Mouse (Mus musculus): ENCODE data around the gene Gm14226. TPM values are rescaled to one million over a fixed set of nuclear protein-coding genes. Genes with fewer than 3 reads are reported as not detected.
A peak's percentile ranks its signal among the peaks of the same experiment; 100 is the strongest.
"Not testable (repeated sequence)": the region's sequence is repeated elsewhere in the genome, so short reads cannot be mapped to it uniquely, and the experiment has no call there.

The Gm14226 gene
- not detected in 2 replicates for polyA plus RNA-seq (2014; fragmentation: Nextera tagmentation; extraction: Ambion mirVana)

DNA sequence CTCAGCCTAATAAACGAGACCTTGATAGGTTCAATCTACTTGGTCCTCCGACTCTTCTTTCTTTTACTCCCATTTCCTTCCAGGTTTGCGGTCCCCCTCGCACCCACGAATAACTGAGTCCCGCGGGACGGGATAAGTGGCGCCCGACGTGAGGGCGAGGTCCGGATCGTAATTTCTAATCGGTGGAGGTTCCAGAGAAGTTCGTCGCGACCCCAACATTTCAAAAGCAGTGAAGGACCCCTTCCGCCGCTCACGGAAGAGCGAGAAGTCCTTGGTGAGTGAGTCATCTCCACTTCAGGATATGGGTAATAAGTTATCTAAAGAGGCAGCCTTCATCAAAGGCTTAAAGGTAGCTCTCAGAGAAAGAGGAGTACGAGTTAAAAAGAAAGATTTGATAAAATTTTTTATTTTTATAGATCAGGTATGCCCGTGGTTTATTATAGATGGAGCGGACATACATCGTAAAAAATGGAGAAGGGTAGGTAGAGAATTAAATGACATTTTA, at the start of gene Gm14226:
TSS of gene Gm14226 (plus strand) at position 16 of the 505 bp plus-strand sequence.
- H3K9ac ChIP-seq (ENCODE audit: low read length), result peak within 1 kb of the TSS; percentile 66
- H3K4me3 ChIP-seq (ENCODE audit: low read depth, low read length), result peak within 1 kb of the TSS; percentile 30
- H3K4me1 ChIP-seq (ENCODE audit: control insufficient read depth, insufficient read depth, low read length); H3K27me3 ChIP-seq (replicated peaks; ENCODE audit: control insufficient read depth, insufficient read depth, low read length); H3K36me3 ChIP-seq (ENCODE audit: control insufficient read depth, insufficient read depth, low read length); H3K9me3 ChIP-seq (replicated peaks; ENCODE audit: control insufficient read depth, low read length); ATAC-seq: not testable (repeated sequence)
- DNase-seq (ENCODE audit: low spot score), result peak; percentile 1
- 2% methylated on average over 23 of the region's 26 CpGs for WGBS
- H3K27ac ChIP-seq (ENCODE audit: low read depth, low read length), result peak within 1 kb of the TSS; percentile 84
- H3K4me2 ChIP-seq (ENCODE audit: low read length), result peak within 1 kb of the TSS; percentile 62

GRCm38 (mm10) chr2:154969740-154970397, 48.2 kb upstream of the Gm14226 start:
- H3K9me3 ChIP-seq (replicated peaks; ENCODE audit: control insufficient read depth, low read length); H3K36me3 ChIP-seq (ENCODE audit: control insufficient read depth, insufficient read depth, low read length); DNase-seq (ENCODE audit: low spot score); H3K4me1 ChIP-seq (ENCODE audit: control insufficient read depth, insufficient read depth, low read length); H3K4me2 ChIP-seq (ENCODE audit: low read length); H3K27me3 ChIP-seq (replicated peaks; ENCODE audit: control insufficient read depth, insufficient read depth, low read length); ATAC-seq; H3K9ac ChIP-seq (ENCODE audit: low read length); H3K27ac ChIP-seq (ENCODE audit: low read depth, low read length); H3K4me3 ChIP-seq (ENCODE audit: low read depth, low read length): not testable (repeated sequence)
- 81% methylated on average over 14 of the region's 14 CpGs for WGBS

DNA sequence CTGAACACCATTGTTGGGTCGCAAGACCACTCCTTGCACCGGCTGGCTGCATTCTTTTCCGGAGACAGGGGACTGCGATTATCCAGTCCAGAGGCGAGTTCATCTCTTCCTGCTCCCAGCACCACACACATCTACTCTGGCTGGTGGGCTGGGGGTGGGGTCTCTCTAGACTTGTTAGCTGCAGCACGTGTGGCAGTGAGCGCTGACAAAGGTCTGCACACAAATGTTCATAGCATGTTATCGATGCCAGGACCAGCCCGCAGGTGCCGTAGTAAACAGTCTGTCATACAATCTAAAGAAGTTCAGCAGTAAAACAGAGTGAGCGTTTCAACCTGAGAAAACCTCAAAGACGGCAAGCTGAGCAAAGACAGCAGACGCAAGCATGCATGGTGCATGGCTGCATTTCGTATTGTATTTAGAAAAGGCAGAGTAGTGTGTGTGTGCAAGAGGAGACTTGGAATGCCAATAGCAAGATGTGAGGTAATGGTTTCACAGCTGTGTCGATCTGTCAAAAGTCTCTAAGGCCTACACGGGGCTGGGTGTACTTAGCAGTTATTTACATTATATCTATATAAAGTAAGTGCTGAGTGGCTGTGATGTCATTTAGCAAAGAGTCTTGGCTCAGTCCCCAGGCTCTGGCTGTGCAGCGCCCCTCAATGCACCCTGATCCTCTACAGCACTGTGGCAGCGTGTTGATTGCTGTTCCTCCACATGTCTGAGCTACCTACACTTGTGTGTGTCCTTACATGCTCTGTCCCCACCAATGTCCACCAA, 46.0 kb upstream of the Gm14226 start:
- H3K9me3 ChIP-seq (replicated peaks; ENCODE audit: control insufficient read depth, low read length), result no peaks in the 10 kb centered on the region
- DNase-seq (ENCODE audit: low spot score) (peak; percentile 28), ATAC-seq (no peak)
- 0 out of 2 replicates have a peak, but pooled peaks cover 2% of the 10 kb centered on the region for H3K4me1 ChIP-seq (ENCODE audit: control insufficient read depth, insufficient read depth, low read length)
- no peak overlapping the region for H3K27ac ChIP-seq (ENCODE audit: low read depth, low read length)
- no peak overlapping the region for H3K4me3 ChIP-seq (ENCODE audit: low read depth, low read length)
- H3K27me3 ChIP-seq (replicated peaks; ENCODE audit: control insufficient read depth, insufficient read depth, low read length), result no peaks in the 10 kb centered on the region
- no peaks in the 10 kb centered on the region for H3K36me3 ChIP-seq (ENCODE audit: control insufficient read depth, insufficient read depth, low read length)
- no peak overlapping the region for H3K4me2 ChIP-seq (ENCODE audit: low read length)
- no peak overlapping the region for H3K9ac ChIP-seq (ENCODE audit: low read length)
- 55% methylated on average over 18 of the region's 18 CpGs for WGBS

GRCm38 (mm10) chr2:154972981-154973380, 45.1 kb upstream of the Gm14226 start:
- 86% methylated on average over 5 of the region's 5 CpGs for WGBS

DNA sequence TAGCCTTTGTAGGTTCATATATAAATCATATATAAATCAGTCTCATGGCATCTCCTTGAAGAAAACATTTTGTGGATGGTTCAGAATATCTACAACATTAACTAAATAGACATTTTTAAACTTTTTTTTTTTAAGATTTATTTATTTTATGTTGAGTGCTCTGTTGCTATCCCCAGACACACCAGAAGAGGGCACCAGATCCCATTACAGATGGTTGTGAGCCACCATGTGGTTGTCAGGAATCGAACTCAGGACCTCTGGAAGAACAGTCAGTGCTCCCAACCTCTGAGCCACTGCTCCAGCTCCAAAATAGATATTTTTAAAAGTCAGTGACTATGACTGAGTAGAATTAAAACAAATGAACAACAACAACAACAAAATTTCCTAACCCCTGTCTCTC, 31.5 kb upstream of the Gm14226 start:
- DNase-seq (ENCODE audit: low spot score) (no peak), ATAC-seq (no peak)
- WGBS, result 76% methylated on average over 1 of the region's 1 CpGs
- no peaks in the 10 kb centered on the region for H3K36me3 ChIP-seq (ENCODE audit: control insufficient read depth, insufficient read depth, low read length)
- H3K4me3 ChIP-seq (ENCODE audit: low read depth, low read length), result no peak overlapping the region
- no peak overlapping the region for H3K9ac ChIP-seq (ENCODE audit: low read length)
- H3K4me1 ChIP-seq (ENCODE audit: control insufficient read depth, insufficient read depth, low read length), result no peaks in the 10 kb centered on the region
- no peak overlapping the region for H3K4me2 ChIP-seq (ENCODE audit: low read length)
- no peak overlapping the region for H3K27ac ChIP-seq (ENCODE audit: low read depth, low read length)
- H3K9me3 ChIP-seq (replicated peaks; ENCODE audit: control insufficient read depth, low read length), result no peaks in the 10 kb centered on the region
- no peaks in the 10 kb centered on the region for H3K27me3 ChIP-seq (replicated peaks; ENCODE audit: control insufficient read depth, insufficient read depth, low read length)

More at GRCm38 (mm10) chr2:154972981-154973380, 45.1 kb upstream of the Gm14226 start:
- Histone ChIP-seq H3K9me3 (replicated peaks; ENCODE audit: control insufficient read depth, low read length) (no peaks in the 10 kb centered on the region), H3K4me3 (ENCODE audit: low read depth, low read length) (no peak overlapping the region), H3K4me1 (ENCODE audit: control insufficient read depth, insufficient read depth, low read length) (0 out of 2 replicates have a peak, but pooled peaks cover 2% of the 10 kb centered on the region), H3K9ac (ENCODE audit: low read length) (no peak overlapping the region), H3K27me3 (replicated peaks; ENCODE audit: control insufficient read depth, insufficient read depth, low read length) (no peaks in the 10 kb centered on the region), H3K27ac (ENCODE audit: low read depth, low read length) (no peak overlapping the region), H3K4me2 (ENCODE audit: low read length) (no peak overlapping the region), H3K36me3 (ENCODE audit: control insufficient read depth, insufficient read depth, low read length) (no peaks in the 10 kb centered on the region)
- DNase-seq (ENCODE audit: low spot score) (no peak), ATAC-seq (no peak)

- no peak for DNase-seq (ENCODE audit: low spot score)
- Histone ChIP-seq H3K27ac (ENCODE audit: low read depth, low read length) (no peak overlapping the region), H3K36me3 (ENCODE audit: control insufficient read depth, insufficient read depth, low read length) (no peaks in the 10 kb centered on the region), H3K4me2 (ENCODE audit: low read length) (no peak overlapping the region), H3K9me3 (replicated peaks; ENCODE audit: control insufficient read depth, low read length) (no peaks in the 10 kb centered on the region), H3K4me3 (ENCODE audit: low read depth, low read length) (no peak overlapping the region), H3K4me1 (ENCODE audit: control insufficient read depth, insufficient read depth, low read length) (no peaks in the 10 kb centered on the region), H3K27me3 (replicated peaks; ENCODE audit: control insufficient read depth, insufficient read depth, low read length) (no peaks in the 10 kb centered on the region), H3K9ac (ENCODE audit: low read length) (no peak overlapping the region)
- WGBS, result 85% methylated on average over 8 of the region's 8 CpGs
- no peak for ATAC-seq
These were observed 26.7 kb upstream of the Gm14226 start for GRCm38 (mm10) chr2:154991411-154991810.

DNA sequence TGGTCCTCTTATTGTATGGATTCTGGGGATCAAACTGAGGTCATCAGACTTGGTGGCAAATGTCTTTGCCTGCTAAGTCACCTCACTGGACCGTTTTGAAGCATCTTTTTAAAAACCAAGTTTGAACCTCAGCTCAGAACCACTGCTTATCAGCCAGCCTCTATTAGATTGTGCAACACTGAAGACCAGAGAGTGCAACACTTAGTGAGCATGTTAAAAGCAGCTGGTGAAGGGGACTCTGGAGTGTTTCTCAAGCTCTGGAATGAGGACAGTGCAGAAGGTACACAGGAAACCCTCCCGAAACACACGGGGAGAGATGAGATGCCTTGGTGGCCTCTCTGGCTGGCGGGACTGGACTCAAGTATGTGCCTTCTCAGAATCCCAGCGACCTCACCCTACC, 26.0 kb upstream of the Gm14226 start:
- H3K4me3 ChIP-seq (ENCODE audit: low read depth, low read length), result no peak overlapping the region
- no peaks in the 10 kb centered on the region for H3K4me1 ChIP-seq (ENCODE audit: control insufficient read depth, insufficient read depth, low read length)
- no peak overlapping the region for H3K27ac ChIP-seq (ENCODE audit: low read depth, low read length)
- no peak overlapping the region for H3K9ac ChIP-seq (ENCODE audit: low read length)
- no peaks in the 10 kb centered on the region for H3K36me3 ChIP-seq (ENCODE audit: control insufficient read depth, insufficient read depth, low read length)
- no peak overlapping the region for H3K4me2 ChIP-seq (ENCODE audit: low read length)
- WGBS, result 80% methylated on average over 5 of the region's 5 CpGs
- ATAC-seq (no peak), DNase-seq (ENCODE audit: low spot score) (no peak)
- no peaks in the 10 kb centered on the region for H3K9me3 ChIP-seq (replicated peaks; ENCODE audit: control insufficient read depth, low read length)
- no peaks in the 10 kb centered on the region for H3K27me3 ChIP-seq (replicated peaks; ENCODE audit: control insufficient read depth, insufficient read depth, low read length)

GRCm38 (mm10) chr2:155005491-155005890, 12.6 kb upstream of the Gm14226 start:
- no peak overlapping the region for H3K9ac ChIP-seq (ENCODE audit: low read length)
- H3K4me2 ChIP-seq (ENCODE audit: low read length), result no peak overlapping the region
- no peak for DNase-seq (ENCODE audit: low spot score)
- WGBS, result 90% methylated on average over 11 of the region's 11 CpGs
- no peaks in the 10 kb centered on the region for H3K27me3 ChIP-seq (replicated peaks; ENCODE audit: control insufficient read depth, insufficient read depth, low read length)
- no peak for ATAC-seq
- H3K4me1 ChIP-seq (ENCODE audit: control insufficient read depth, insufficient read depth, low read length), result no peaks in the 10 kb centered on the region
- H3K4me3 ChIP-seq (ENCODE audit: low read depth, low read length), result no peak overlapping the region
- no peaks in the 10 kb centered on the region for H3K9me3 ChIP-seq (replicated peaks; ENCODE audit: control insufficient read depth, low read length)
- H3K27ac ChIP-seq (ENCODE audit: low read depth, low read length), result no peak overlapping the region
- no peaks in the 10 kb centered on the region for H3K36me3 ChIP-seq (ENCODE audit: control insufficient read depth, insufficient read depth, low read length)

All from forebrain, embryonic 14.5 days (tissue).